Mouse (Mus musculus) neutrophil, adult 59 days (primary cell): Measurements from ENCODE around the gene Ceacam9. TPM values are rescaled to one million over a fixed set of nuclear protein-coding genes. Genes with fewer than 3 reads are reported as not detected.

Source experiments
- total RNA-seq, 2 experiments: library from RNA; stranded (reverse); gene quantifications; 1 replicate in 1 of 2; 2 replicates in 1 of 2; pipeline ENCODE4 v1.2.4; 2023

Ceacam9 gene
- not detected for total RNA-seq

GRCm38 (mm10) chr7:16721629-16722028 lies at the start of gene Ceacam9:
TSS of gene Ceacam9 (plus strand) at chr7:16721929.

GRCm38 (mm10) chr7:16675605-16676004 lies 46.1 kb upstream of the Ceacam9 start, which contains the start of gene Ceacam15:
TSS of gene Ceacam15 (minus strand) at chr7:16675705.

DNA sequence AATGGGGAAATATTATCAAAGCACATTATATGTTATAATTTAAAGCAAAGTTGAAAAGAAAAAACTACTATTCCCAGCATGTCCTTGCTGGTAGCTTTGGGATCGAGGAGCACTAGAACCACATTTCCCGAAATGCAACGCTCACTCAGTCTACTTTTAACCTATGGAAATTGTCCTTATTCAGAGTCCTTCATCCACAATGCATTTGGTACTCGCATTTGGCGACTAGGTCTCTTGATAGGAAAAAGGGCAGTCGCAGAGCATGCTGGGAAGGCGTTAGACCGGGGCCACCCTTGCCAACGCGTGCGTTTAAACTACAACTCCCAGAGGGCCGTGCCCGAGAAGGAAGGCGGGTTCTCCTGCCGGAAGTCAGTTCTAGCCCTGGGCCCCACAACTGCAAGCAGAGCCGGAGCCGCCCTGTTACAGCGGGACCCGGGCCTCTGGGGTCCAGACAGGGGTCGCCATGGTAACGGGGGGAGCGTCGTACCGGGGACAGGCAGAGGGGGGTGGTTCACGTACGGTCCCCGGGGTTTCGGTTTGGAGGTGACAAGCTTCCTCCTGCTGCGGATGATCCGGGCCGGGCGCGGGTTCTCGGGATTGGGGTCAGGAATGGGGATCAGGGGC lies 16.5 kb downstream of the Ceacam9 start, which contains the start of gene Ap2s1:
Gene Ap2s1 (plus strand): TSS at position 338 of the 624 bp plus-strand sequence.

Other genes with a start within 250 kb of the Ceacam9 start
- under 1 TPM in 1 of 2 experiments, not detected in 1; 0.16 TPM for gene Npas1, start 244.2 kb upstream of the Ceacam9 start, total RNA-seq
- gene Arhgap35, start 106.9 kb upstream of the Ceacam9 start, total RNA-seq = 1 to 10 TPM; 3.1 to 3.9 TPM
- gene Ceacam15, start 46.2 kb upstream of the Ceacam9 start, total RNA-seq = not detected
- 100 to 1,000 TPM; 141 to 154 TPM for gene Ap2s1, start 16.5 kb downstream of the Ceacam9 start, total RNA-seq
- 10 to 100 TPM; 37.3 to 44.7 TPM for gene Slc1a5, start 59.4 kb downstream of the Ceacam9 start, total RNA-seq
- 10 to 100 TPM; 59.5 to 67.7 TPM for gene Strn4, start 94.0 kb downstream of the Ceacam9 start, total RNA-seq
- gene Fkrp, start 94.8 kb downstream of the Ceacam9 start, total RNA-seq = 10 to 100 TPM; 13.8 to 16.2 TPM
- gene Prkd2, start 121.0 kb downstream of the Ceacam9 start, total RNA-seq = 10 to 100 TPM; 44.6 to 59.5 TPM
- gene Dact3, start 153.4 kb downstream of the Ceacam9 start, total RNA-seq = not detected
- gene Gng8, start 169.9 kb downstream of the Ceacam9 start, total RNA-seq = not detected
- gene Ptgir, start 184.6 kb downstream of the Ceacam9 start, total RNA-seq = 10 to 100 TPM; 29.5 to 31.3 TPM
- gene Calm3, start 202.2 kb downstream of the Ceacam9 start, total RNA-seq = 100 to 1,000 TPM; 202 to 213 TPM
- not detected for gene Pnmal2, start 222.8 kb downstream of the Ceacam9 start, total RNA-seq
- not detected for gene Pnmal1, start 237.8 kb downstream of the Ceacam9 start, total RNA-seq